Mouse (Mus musculus): ENCODE measurements around the gene Ak5.
A peak's percentile ranks its signal among the peaks of the same experiment; 100 is the strongest.

DNA sequence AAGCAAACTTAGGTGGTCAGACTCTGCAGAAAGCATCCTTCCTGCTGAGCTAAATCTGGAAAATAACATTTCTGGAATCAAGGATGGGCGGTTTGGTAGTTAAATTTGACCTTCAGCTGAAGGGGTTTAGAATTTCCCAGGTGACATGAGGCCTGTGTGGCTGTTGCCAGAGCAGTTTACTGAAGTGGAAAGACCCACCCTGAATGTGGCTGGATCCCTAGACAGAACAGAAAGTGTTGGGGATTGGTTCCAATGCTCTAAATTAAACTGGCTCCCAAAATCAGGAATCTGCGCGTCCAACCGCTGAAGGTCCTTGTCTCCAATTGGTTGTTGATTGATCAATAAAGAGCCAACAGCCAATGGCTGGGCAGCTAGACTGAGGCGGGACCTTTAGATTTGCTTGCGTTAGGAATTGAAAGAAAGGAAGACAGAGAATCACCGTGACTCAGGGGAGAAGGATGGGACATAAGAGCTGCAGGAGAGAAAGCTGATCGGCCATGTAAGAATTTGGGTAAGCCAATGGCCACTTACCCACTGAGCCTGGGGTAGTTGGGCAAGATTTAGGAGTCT lies 34.2 kb upstream of the Ak5 start:
- peak; percentile 47 for TF ChIP-seq POLR2A (IDR thresholded peaks at IDR 0.05; ENCODE audit: low read depth, low read length)
- TF ChIP-seq CTCF (conservative IDR thresholded peaks at IDR 0.05 in 1 of 2, IDR thresholded peaks at IDR 0.05 in 1 of 2; ENCODE audit: low read depth in 2 of 2, low read length in 2 of 2), result no peak
- no peak for TF ChIP-seq JUND (conservative IDR thresholded peaks at IDR 0.05; ENCODE audit: low read depth, low read length)
- TF ChIP-seq KAT2A (IDR thresholded peaks at IDR 0.05; ENCODE audit: insufficient replicate concordance, low read length), result no peak
- TF ChIP-seq HCFC1 (IDR thresholded peaks at IDR 0.05; ENCODE audit: low read depth, low read length), result no peak
- no peak for TF ChIP-seq E2F4 (IDR thresholded peaks at IDR 0.05; ENCODE audit: insufficient replicate concordance, low read depth, low read length)
- no peak for TF ChIP-seq ETS1 (conservative IDR thresholded peaks at IDR 0.05; ENCODE audit: low read depth, low read length)
- no peak; the same call in 1 of the 2 replicates for TF ChIP-seq EP300 (IDR thresholded peaks at IDR 0.05; ENCODE audit: low read length)
- TF ChIP-seq CHD1 (IDR thresholded peaks at IDR 0.05; ENCODE audit: low read depth, low read length), result no peak

Data from CH12.LX (cell line).